Mouse (Mus musculus): ENCODE measurements around the gene Tmem56. TPM values are rescaled to one million over a fixed set of nuclear protein-coding genes. Genes with fewer than 3 reads are reported as not detected.

Tmem56 gene
- polyA plus RNA-seq, 1 experiment = 0.18 TPM

DNA sequence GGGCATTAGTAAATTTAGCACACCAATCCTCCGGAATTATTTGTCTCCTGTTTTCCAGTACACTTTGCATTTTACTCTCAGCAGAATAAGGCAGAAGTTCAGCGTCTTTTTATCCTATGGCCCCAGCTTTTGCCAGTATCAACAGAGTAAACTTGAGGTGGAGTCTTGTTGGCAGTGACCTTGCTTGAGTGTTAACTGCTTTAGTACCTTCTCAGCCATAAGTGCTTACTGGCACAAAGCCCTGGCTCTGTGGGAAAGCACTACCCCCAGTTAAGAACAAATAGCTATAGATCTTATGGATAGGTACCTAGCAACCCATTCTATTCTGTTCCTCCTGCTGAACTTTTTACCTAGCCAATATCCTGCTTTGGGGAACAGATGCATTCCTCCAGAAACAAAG lies 93.7 kb downstream of the Tmem56 start:
- Histone ChIP-seq H3K4me1 (replicated peaks; ENCODE audit: control insufficient read depth, insufficient read depth, low read length) (no peaks in the 10 kb centered on the region), H3K27me3 (ENCODE audit: control insufficient read depth, insufficient read depth, low read length) (no peaks in the 10 kb centered on the region), H3K36me3 (ENCODE audit: control insufficient read depth, insufficient read depth, low read length) (no peaks in the 10 kb centered on the region), H3K27ac (ENCODE audit: control insufficient read depth, insufficient read depth, low read length) (no peak overlapping the region), H3K4me3 (ENCODE audit: control insufficient read depth, insufficient read depth, low read length) (no peak overlapping the region)
- DNase-seq = no peak
- 96% methylated on average over 2 of the region's 2 CpGs for WGBS
- no peak for TF ChIP-seq POLR2A (IDR thresholded peaks at IDR 0.05; ENCODE audit: control insufficient read depth, extremely low read depth, insufficient read depth, low read length, poor library complexity)
- no peak for TF ChIP-seq CTCF (IDR thresholded peaks at IDR 0.05; ENCODE audit: borderline replicate concordance, control insufficient read depth, extremely low read depth, insufficient read depth, low read length, poor library complexity)

DNA sequence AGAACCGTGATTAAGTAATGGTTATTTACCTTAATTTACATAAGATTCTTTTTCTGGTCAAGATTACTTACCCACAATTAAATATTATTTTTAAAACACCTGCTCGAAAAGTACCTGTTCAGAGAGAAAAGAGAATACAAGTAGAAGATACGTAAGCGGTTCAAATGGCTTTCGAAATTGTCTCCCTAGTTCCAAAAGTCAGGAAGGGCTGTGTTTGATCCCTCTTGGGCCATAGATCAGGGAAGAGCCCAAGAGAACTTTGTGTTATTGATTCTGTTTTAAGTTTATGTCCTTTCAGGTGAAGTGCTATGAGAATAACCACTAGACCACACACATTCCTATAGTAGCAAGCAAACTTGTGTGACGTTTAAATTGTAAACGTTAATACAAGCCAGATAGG lies 95.4 kb downstream of the Tmem56 start:
- no peaks in the 10 kb centered on the region for H3K36me3 ChIP-seq (ENCODE audit: control insufficient read depth, insufficient read depth, low read length)
- no peak for DNase-seq
- H3K27me3 ChIP-seq (ENCODE audit: control insufficient read depth, insufficient read depth, low read length) = no peaks in the 10 kb centered on the region
- TF ChIP-seq CTCF (IDR thresholded peaks at IDR 0.05; ENCODE audit: borderline replicate concordance, control insufficient read depth, extremely low read depth, insufficient read depth, low read length, poor library complexity) (no peak), POLR2A (IDR thresholded peaks at IDR 0.05; ENCODE audit: control insufficient read depth, extremely low read depth, insufficient read depth, low read length, poor library complexity) (no peak)
- H3K4me1 ChIP-seq (replicated peaks; ENCODE audit: control insufficient read depth, insufficient read depth, low read length) = no peaks in the 10 kb centered on the region
- H3K27ac ChIP-seq (ENCODE audit: control insufficient read depth, insufficient read depth, low read length) = no peak overlapping the region
- 96% methylated on average over 7 of the region's 7 CpGs for WGBS
- no peak overlapping the region for H3K4me3 ChIP-seq (ENCODE audit: control insufficient read depth, insufficient read depth, low read length)

DNA sequence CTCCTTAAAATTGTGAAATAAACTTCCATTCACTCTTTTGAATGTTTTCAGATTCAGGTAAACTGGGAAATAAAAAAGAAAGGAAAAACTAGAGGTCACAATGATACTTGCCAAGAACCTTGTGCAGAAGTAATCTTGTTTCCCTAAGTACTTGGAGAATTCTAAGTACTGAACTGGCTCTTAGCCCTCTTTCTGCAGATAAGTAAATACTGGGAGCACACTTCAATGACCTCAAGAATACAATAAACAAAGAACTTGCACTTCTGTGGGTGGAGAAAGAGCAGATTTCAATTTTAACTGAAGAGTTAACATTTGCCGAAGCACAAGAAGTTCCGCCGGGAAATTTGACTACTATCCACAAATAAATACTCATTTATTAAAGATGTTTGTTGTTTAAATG lies 96.0 kb downstream of the Tmem56 start:
- no peaks in the 10 kb centered on the region for H3K27me3 ChIP-seq (ENCODE audit: control insufficient read depth, insufficient read depth, low read length)
- TF ChIP-seq CTCF (IDR thresholded peaks at IDR 0.05; ENCODE audit: borderline replicate concordance, control insufficient read depth, extremely low read depth, insufficient read depth, low read length, poor library complexity) (no peak), POLR2A (IDR thresholded peaks at IDR 0.05; ENCODE audit: control insufficient read depth, extremely low read depth, insufficient read depth, low read length, poor library complexity) (no peak)
- DNase-seq = no peak
- no peak overlapping the region for H3K27ac ChIP-seq (ENCODE audit: control insufficient read depth, insufficient read depth, low read length)
- H3K4me1 ChIP-seq (replicated peaks; ENCODE audit: control insufficient read depth, insufficient read depth, low read length) = no peaks in the 10 kb centered on the region
- WGBS = 98% methylated on average over 3 of the region's 3 CpGs
- no peak overlapping the region for H3K4me3 ChIP-seq (ENCODE audit: control insufficient read depth, insufficient read depth, low read length)
- H3K36me3 ChIP-seq (ENCODE audit: control insufficient read depth, insufficient read depth, low read length) = no peaks in the 10 kb centered on the region

DNA sequence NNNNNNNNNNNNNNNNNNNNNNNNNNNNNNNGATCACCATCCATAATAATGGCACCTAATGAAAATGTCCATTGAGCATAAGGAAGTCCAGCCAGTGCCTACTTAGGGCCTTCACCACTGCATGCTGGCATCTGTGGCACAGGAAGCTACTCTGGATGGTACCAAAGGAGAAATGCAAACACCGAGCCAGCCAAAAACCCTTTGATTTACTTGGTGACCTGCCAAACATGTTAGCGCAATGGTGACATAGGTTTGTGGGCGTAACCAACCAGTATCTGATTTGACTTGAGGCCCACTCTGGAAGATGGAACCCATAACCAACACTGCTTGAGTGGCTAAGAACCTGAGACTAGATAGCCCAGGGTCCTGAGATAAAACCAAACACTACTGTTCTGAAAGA lies 97.7 kb downstream of the Tmem56 start:
- DNase-seq = no peak
- no peak overlapping the region for H3K4me3 ChIP-seq (ENCODE audit: control insufficient read depth, insufficient read depth, low read length)
- TF ChIP-seq POLR2A (IDR thresholded peaks at IDR 0.05; ENCODE audit: control insufficient read depth, extremely low read depth, insufficient read depth, low read length, poor library complexity) = no peak
- TF ChIP-seq CTCF (IDR thresholded peaks at IDR 0.05; ENCODE audit: borderline replicate concordance, control insufficient read depth, extremely low read depth, insufficient read depth, low read length, poor library complexity) = no peak
- H3K27ac ChIP-seq (ENCODE audit: control insufficient read depth, insufficient read depth, low read length) = no peak overlapping the region
- H3K4me1 ChIP-seq (replicated peaks; ENCODE audit: control insufficient read depth, insufficient read depth, low read length) = no peaks in the 10 kb centered on the region
- H3K36me3 ChIP-seq (ENCODE audit: control insufficient read depth, insufficient read depth, low read length) = no peaks in the 10 kb centered on the region
- no peaks in the 10 kb centered on the region for H3K27me3 ChIP-seq (ENCODE audit: control insufficient read depth, insufficient read depth, low read length)
- 75% methylated on average over 3 of the region's 3 CpGs for WGBS

DNA sequence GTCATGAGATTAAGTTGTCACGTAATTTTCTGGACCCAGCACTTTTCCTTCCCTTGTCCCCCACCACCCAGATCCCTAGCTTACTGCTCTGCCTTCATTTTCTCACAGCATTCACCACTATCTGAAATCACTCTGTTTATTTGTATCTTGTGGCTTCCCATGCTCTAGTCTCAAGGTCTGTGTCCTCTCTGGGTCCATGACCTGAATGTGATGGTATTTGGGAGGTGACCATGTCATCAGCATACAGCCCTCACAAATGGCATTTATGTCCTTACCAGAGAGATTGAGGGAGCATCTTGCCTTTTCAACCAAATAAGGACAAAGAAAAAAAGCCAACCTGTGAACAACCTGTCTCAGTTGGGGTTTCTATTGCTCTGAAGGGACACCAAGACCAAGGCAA lies 106.9 kb downstream of the Tmem56 start:
- WGBS = 98% methylated on average over 1 of the region's 1 CpGs
- Histone ChIP-seq H3K36me3 (ENCODE audit: control insufficient read depth, insufficient read depth, low read length) (no peaks in the 10 kb centered on the region), H3K4me3 (ENCODE audit: control insufficient read depth, insufficient read depth, low read length) (no peak overlapping the region), H3K4me1 (replicated peaks; ENCODE audit: control insufficient read depth, insufficient read depth, low read length) (peaks cover 2% of the 10 kb centered on the region; the same call in 1 of the 2 replicates), H3K27me3 (ENCODE audit: control insufficient read depth, insufficient read depth, low read length) (no peaks in the 10 kb centered on the region), H3K27ac (ENCODE audit: control insufficient read depth, insufficient read depth, low read length) (no peak overlapping the region)
- DNase-seq = no peak
- TF ChIP-seq POLR2A (IDR thresholded peaks at IDR 0.05; ENCODE audit: control insufficient read depth, extremely low read depth, insufficient read depth, low read length, poor library complexity) (no peak), CTCF (IDR thresholded peaks at IDR 0.05; ENCODE audit: borderline replicate concordance, control insufficient read depth, extremely low read depth, insufficient read depth, low read length, poor library complexity) (no peak)

DNA sequence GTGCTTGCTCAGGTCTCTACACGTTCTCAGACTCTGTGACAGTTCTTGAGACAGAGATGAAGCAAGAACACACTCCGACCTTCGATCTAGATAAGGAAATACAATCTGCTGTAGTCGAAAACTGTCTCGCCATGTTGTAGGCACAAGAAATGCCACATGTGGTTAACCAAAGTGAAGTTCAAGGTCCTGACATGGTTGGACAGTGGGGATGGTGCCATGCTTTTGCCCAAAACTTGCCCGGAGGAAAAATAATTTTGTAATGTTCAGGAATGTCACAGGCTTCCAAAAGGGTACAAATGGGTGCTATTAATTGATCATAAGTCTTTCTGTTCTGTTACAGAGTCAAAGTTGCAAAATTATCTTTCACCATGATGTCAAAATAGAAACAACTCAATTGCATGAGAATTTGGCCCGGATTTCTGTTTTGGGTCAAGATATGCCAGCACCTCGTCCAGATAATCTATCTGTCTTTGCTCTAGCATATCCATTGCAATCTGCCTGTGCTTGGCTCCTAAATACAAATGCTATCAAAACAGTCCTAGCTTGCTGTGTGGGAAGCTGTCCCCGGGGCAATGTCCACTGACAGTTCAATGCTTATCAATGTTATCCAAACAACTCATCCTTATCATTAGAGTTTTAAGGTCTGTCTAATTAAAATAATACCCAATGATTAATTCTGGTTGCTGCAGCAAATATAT lies 108.5 kb downstream of the Tmem56 start:
- no peak for TF ChIP-seq POLR2A (IDR thresholded peaks at IDR 0.05; ENCODE audit: control insufficient read depth, extremely low read depth, insufficient read depth, low read length, poor library complexity)
- TF ChIP-seq CTCF (IDR thresholded peaks at IDR 0.05; ENCODE audit: borderline replicate concordance, control insufficient read depth, extremely low read depth, insufficient read depth, low read length, poor library complexity) = no peak
- Histone ChIP-seq H3K4me3 (ENCODE audit: control insufficient read depth, insufficient read depth, low read length) (no peak overlapping the region), H3K36me3 (ENCODE audit: control insufficient read depth, insufficient read depth, low read length) (no peaks in the 10 kb centered on the region)

More for the DNA sequence above, 108.5 kb downstream of the Tmem56 start:
- no peak for DNase-seq
- 48% methylated on average over 9 of the region's 9 CpGs for WGBS
- Histone ChIP-seq H3K4me1 (replicated peaks; ENCODE audit: control insufficient read depth, insufficient read depth, low read length) (peaks cover 2% of the 10 kb centered on the region; the same call in 1 of the 2 replicates), H3K27me3 (ENCODE audit: control insufficient read depth, insufficient read depth, low read length) (no peaks in the 10 kb centered on the region), H3K27ac (ENCODE audit: control insufficient read depth, insufficient read depth, low read length) (no peak overlapping the region)
